Mouse (Mus musculus): ENCODE measurements around the gene Ksr1. TPM values are rescaled to one million over a fixed set of nuclear protein-coding genes. Genes with fewer than 3 reads are reported as not detected.

Ksr1 gene
- polyA plus RNA-seq, 1 experiment from 2014 or later, result 4.2 TPM

DNA sequence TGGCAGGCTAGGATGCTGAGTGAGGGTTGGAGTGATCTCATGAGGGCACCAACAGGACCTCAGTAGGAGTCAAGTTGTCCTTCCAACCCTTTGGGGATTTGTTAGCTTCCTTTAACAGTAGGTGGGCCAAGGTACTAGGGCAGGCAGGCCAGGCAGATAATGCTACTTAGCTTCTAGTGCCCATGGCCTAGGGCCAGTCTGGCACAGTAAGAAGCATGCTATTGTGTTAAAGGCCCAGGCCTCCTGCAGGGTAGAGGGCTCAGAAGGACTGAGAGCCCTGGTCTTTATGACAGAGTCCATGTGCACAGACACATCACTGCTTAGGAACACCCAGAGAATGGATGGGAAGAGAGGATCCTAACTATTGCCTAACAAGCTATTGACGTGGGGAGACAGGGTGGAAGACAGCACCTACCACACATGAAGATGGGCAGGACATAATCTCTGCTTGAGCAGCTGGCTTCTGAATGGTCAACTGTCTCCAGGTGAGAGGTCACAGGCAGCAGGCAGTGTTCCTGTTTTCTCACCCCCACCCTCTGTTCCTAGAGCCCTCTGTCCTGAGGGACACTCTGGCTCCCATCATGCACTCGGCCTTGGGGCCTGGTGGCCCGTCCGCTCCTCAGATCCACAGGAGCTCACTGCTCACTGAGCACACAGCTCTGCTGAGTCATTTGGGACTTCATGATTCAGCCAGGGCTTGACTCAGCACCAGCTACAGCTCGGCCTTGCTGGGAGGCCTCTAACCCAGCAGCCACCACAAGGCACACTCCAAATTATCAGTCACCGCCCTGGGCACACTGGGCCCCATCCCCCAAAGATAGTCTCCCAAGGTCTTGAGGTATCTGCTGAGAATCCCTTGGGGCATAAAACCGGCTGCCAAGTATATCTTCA, 74.9 kb downstream of the Ksr1 start:
- 80% methylated on average over 7 of the region's 7 CpGs for WGBS
- Histone ChIP-seq H3K9me3 (no peaks in the 10 kb centered on the region), H3K4me3 (no peak overlapping the region), H3K27me3 (no peaks in the 10 kb centered on the region), H3K4me1 (peaks cover 9% of the 10 kb centered on the region), H3K9ac (no peak overlapping the region), H3K4me2 (replicated peaks) (no peak overlapping the region), H3K36me3 (peaks cover 12% of the 10 kb centered on the region), H3K27ac (no peak overlapping the region)
- peak; percentile 49; the same call in 1 of the 2 replicates for ATAC-seq (ENCODE audit: low FRiP score, low read depth)

GRCm38 (mm10) chr11:79069453-79070153, 76.6 kb downstream of the Ksr1 start:
- no peak overlapping the region for H3K4me2 ChIP-seq (replicated peaks)
- H3K27ac ChIP-seq, result no peak overlapping the region
- peaks cover 12% of the 10 kb centered on the region for H3K36me3 ChIP-seq
- no peak overlapping the region for H3K9ac ChIP-seq
- H3K9me3 ChIP-seq, result no peaks in the 10 kb centered on the region
- no peaks in the 10 kb centered on the region for H3K27me3 ChIP-seq
- no peak for ATAC-seq (ENCODE audit: low FRiP score, low read depth)
- 70% methylated on average over 10 of the region's 10 CpGs for WGBS
- no peak overlapping the region for H3K4me3 ChIP-seq
- peaks cover 18% of the 10 kb centered on the region for H3K4me1 ChIP-seq

- ATAC-seq (ENCODE audit: low FRiP score, low read depth), result no peak
- Histone ChIP-seq H3K9ac (no peak overlapping the region), H3K27me3 (no peaks in the 10 kb centered on the region), H3K4me3 (no peak overlapping the region), H3K27ac (no peak overlapping the region), H3K4me2 (replicated peaks) (no peak overlapping the region), H3K4me1 (peaks cover 28% of the 10 kb centered on the region), H3K9me3 (no peaks in the 10 kb centered on the region), H3K36me3 (no peaks in the 10 kb centered on the region)
- whole genome bisulfite sequencing, result 87% methylated on average over 4 of the region's 4 CpGs
Measured at GRCm38 (mm10) chr11:79067172-79067571, 79.0 kb downstream of the Ksr1 start.

DNA sequence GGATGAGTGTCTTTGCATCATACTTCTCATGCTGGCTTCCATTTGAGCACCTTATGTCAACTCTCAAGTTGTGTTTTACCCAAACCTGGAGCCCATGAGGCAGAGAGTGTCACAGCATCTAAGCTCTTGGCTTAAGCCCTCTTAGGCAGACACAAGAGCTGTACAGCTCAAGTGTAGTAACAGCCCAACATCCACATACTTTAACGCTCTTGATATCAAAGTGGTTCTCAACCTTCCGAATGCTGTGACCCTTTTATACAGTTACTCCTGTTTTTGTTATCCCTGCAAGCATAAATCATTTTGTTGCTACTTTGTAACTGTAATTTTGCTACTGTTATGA, 80.0 kb downstream of the Ksr1 start:
- H3K9ac ChIP-seq, result no peak overlapping the region
- no peaks in the 10 kb centered on the region for H3K36me3 ChIP-seq
- H3K4me3 ChIP-seq, result no peak overlapping the region
- 93% methylated on average over 2 of the region's 2 CpGs for WGBS
- peaks cover 28% of the 10 kb centered on the region for H3K4me1 ChIP-seq
- H3K4me2 ChIP-seq (replicated peaks), result no peak overlapping the region
- no peak for ATAC-seq (ENCODE audit: low FRiP score, low read depth)
- H3K9me3 ChIP-seq, result no peaks in the 10 kb centered on the region
- no peaks in the 10 kb centered on the region for H3K27me3 ChIP-seq
- H3K27ac ChIP-seq, result peak overlapping the region; percentile 83

GRCm38 (mm10) chr11:79065463-79066190, 80.6 kb downstream of the Ksr1 start:
- Histone ChIP-seq H3K27ac (peak overlapping the region; percentile 83), H3K4me2 (replicated peaks) (no peak overlapping the region), H3K9ac (no peak overlapping the region), H3K9me3 (no peaks in the 10 kb centered on the region), H3K4me3 (no peak overlapping the region), H3K27me3 (no peaks in the 10 kb centered on the region), H3K36me3 (no peaks in the 10 kb centered on the region), H3K4me1 (peaks cover 28% of the 10 kb centered on the region)
- ATAC-seq (ENCODE audit: low FRiP score, low read depth), result peak; percentile 67; the same call in 1 of the 2 replicates
- 54% methylated on average over 11 of the region's 11 CpGs for WGBS

DNA sequence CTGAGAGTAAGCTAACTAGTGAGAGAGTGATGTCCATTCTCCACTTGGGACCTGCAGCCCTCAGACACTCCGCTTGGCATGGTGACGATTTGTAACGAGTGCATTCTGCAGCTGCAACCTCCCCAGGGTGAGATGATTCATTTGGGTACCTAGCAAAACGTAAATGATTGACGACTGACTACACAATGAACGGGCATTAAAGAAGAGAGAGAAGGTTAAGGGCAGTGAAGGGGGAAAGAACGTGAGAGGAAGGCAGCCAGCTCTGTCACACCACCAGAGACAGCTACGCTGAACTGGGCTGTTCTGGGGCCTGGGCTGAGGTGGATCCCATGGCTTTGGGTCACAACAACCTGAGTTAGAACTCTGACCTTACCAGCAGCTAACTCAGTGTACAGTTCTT, 81.9 kb downstream of the Ksr1 start:
- no peaks in the 10 kb centered on the region for H3K36me3 ChIP-seq
- H3K27me3 ChIP-seq, result no peaks in the 10 kb centered on the region
- no peak overlapping the region for H3K9ac ChIP-seq
- WGBS, result 72% methylated on average over 8 of the region's 8 CpGs
- peaks cover 36% of the 10 kb centered on the region for H3K4me1 ChIP-seq
- no peak overlapping the region for H3K4me2 ChIP-seq (replicated peaks)
- no peak for ATAC-seq (ENCODE audit: low FRiP score, low read depth)
- H3K4me3 ChIP-seq, result no peak overlapping the region
- no peaks in the 10 kb centered on the region for H3K9me3 ChIP-seq
- no peak overlapping the region for H3K27ac ChIP-seq

GRCm38 (mm10) chr11:79063616-79064015, 82.6 kb downstream of the Ksr1 start:
- Histone ChIP-seq H3K4me2 (replicated peaks) (no peak overlapping the region), H3K9ac (no peak overlapping the region), H3K27ac (no peak overlapping the region), H3K4me3 (no peak overlapping the region), H3K27me3 (no peaks in the 10 kb centered on the region), H3K4me1 (peaks cover 40% of the 10 kb centered on the region), H3K9me3 (no peaks in the 10 kb centered on the region), H3K36me3 (no peaks in the 10 kb centered on the region)
- no peak for ATAC-seq (ENCODE audit: low FRiP score, low read depth)
- WGBS, result 88% methylated on average over 7 of the region's 7 CpGs

DNA sequence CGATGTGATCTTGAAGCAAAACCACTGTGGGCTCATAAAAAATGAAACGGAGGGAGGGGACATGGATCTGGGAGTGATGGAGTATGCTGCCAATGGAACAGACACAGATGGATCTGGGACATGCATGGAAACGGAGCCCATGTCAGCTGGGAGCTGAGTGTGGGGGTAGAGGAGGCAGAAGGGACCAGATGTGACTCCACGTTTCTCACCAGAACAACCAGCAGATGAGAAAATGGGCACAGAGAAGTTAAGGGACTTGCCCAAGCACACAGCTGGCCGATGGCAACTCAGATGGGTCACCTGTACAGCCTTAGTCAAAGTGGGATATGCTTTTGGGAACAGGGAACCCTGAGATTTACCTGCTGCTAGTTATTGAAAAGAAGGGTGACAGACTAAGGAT, 83.3 kb downstream of the Ksr1 start:
- ATAC-seq (ENCODE audit: low FRiP score, low read depth), result no peak
- Histone ChIP-seq H3K27ac (no peak overlapping the region), H3K4me1 (peaks cover 47% of the 10 kb centered on the region), H3K9me3 (no peaks in the 10 kb centered on the region), H3K36me3 (no peaks in the 10 kb centered on the region), H3K4me2 (replicated peaks) (no peak overlapping the region), H3K9ac (no peak overlapping the region), H3K4me3 (no peak overlapping the region), H3K27me3 (no peaks in the 10 kb centered on the region)
- WGBS, result 64% methylated on average over 5 of the region's 5 CpGs

- Histone ChIP-seq H3K9ac (no peak overlapping the region), H3K9me3 (no peaks in the 10 kb centered on the region), H3K27me3 (no peaks in the 10 kb centered on the region), H3K4me2 (replicated peaks) (no peak overlapping the region), H3K27ac (no peak overlapping the region), H3K36me3 (no peaks in the 10 kb centered on the region), H3K4me3 (no peak overlapping the region), H3K4me1 (peaks cover 58% of the 10 kb centered on the region)
- 39% methylated on average over 7 of the region's 7 CpGs for WGBS
- ATAC-seq (ENCODE audit: low FRiP score, low read depth), result no peak
Measured at GRCm38 (mm10) chr11:79061839-79062238, 84.4 kb downstream of the Ksr1 start.

- Histone ChIP-seq H3K4me3 (no peak overlapping the region), H3K9ac (no peak overlapping the region), H3K4me1 (peaks cover 57% of the 10 kb centered on the region), H3K4me2 (replicated peaks) (no peak overlapping the region), H3K36me3 (no peaks in the 10 kb centered on the region), H3K27me3 (no peaks in the 10 kb centered on the region), H3K9me3 (no peaks in the 10 kb centered on the region), H3K27ac (no peak overlapping the region; the same call in 1 of the 2 replicates)
- 72% methylated on average over 5 of the region's 5 CpGs for WGBS
- ATAC-seq (ENCODE audit: low FRiP score, low read depth), result no peak
Measured at GRCm38 (mm10) chr11:79059850-79060249, 86.4 kb downstream of the Ksr1 start.

DNA sequence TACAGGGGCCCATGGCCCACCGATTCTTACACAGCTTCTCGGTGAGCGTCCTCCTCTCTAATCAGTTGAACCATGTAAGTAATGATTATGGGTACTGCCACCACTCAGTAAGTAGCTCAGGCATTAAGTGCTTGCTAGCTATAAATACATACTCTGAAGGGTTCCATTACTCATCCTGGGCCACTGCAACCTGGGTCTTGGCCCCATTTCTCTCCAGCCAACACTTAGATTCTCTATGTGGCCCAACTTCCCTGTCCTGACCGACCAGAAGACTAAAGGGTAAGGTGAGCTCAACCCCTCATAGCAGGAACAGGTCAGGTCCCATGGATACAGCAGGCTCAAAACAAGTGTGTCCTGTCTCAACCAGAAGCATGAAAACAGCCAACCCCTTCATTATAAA, 87.1 kb downstream of the Ksr1 start:
- no peak overlapping the region for H3K4me2 ChIP-seq (replicated peaks)
- ATAC-seq (ENCODE audit: low FRiP score, low read depth), result no peak
- WGBS, result 84% methylated on average over 4 of the region's 4 CpGs
- H3K9ac ChIP-seq, result no peak overlapping the region
- H3K27me3 ChIP-seq, result no peaks in the 10 kb centered on the region
- H3K4me1 ChIP-seq, result peaks cover 59% of the 10 kb centered on the region
- no peak overlapping the region for H3K27ac ChIP-seq
- H3K9me3 ChIP-seq, result no peaks in the 10 kb centered on the region
- H3K4me3 ChIP-seq, result no peak overlapping the region
- H3K36me3 ChIP-seq, result no peaks in the 10 kb centered on the region

DNA sequence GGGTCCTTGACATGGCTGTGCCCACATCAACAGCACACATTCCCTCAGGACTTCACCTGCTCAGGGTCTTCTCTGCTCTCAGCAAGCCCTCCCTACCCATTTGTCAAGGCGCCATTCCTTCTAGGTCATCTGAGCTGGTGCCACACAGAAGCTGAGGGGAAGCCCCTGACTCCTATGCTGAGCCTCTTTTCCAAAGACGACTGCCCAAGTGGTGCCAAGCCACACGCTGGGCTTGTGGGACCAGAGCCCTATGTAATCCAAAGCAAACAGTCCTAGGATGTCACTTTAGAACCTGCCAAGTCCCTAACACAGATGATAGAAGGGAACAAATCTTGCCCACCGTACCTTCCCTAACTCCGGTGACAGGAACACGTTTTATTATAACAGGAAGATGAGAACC, 87.6 kb downstream of the Ksr1 start:
- no peak overlapping the region for H3K27ac ChIP-seq
- no peaks in the 10 kb centered on the region for H3K36me3 ChIP-seq
- H3K9ac ChIP-seq, result no peak overlapping the region
- 78% methylated on average over 6 of the region's 6 CpGs for WGBS
- H3K9me3 ChIP-seq, result no peaks in the 10 kb centered on the region
- H3K4me2 ChIP-seq (replicated peaks), result no peak overlapping the region
- ATAC-seq (ENCODE audit: low FRiP score, low read depth), result no peak
- peaks cover 60% of the 10 kb centered on the region for H3K4me1 ChIP-seq
- H3K4me3 ChIP-seq, result no peak overlapping the region
- no peaks in the 10 kb centered on the region for H3K27me3 ChIP-seq

Data from limb, embryonic 13.5 days (tissue).